Mouse (Mus musculus): ENCODE data around the gene Wfdc5. TPM values are rescaled to one million over a fixed set of nuclear protein-coding genes. Genes with fewer than 3 reads are reported as not detected.
A peak's percentile ranks its signal among the peaks of the same experiment; 100 is the strongest.

Wfdc5 gene
- polyA plus RNA-seq, 1 experiment = not detected

DNA sequence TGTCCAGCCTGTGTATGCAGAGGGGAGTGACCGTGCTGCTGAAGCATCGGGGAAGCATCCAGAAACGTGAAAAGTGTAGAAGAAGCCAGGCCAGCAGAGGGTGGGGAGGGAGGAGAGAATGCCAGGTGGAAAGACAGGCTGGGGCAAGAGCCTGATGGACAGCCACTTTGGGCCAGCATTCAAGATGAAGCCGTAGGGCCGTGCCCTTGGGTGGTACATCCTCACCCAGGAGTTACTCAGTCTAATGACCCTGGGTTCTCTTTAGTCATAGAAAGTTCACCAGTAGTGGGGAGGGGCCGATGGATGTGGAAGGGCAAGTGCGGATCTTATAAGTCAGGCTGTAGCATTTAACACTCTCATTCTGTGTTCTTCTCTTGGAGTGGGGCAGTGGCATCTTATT lies 26.4 kb downstream of the Wfdc5 start:
- Histone ChIP-seq H3K4me3 (replicated peaks; ENCODE audit: insufficient read depth, low read depth, low read length) (no peak overlapping the region), H3K27me3 (ENCODE audit: control insufficient read depth, insufficient read depth, low read length) (no peaks in the 10 kb centered on the region), H3K4me1 (ENCODE audit: control insufficient read depth, insufficient read depth, low read length) (peaks cover 8% of the 10 kb centered on the region; the same call in 1 of the 2 replicates), H3K27ac (ENCODE audit: insufficient read depth, low read length) (no peak overlapping the region)
- TF ChIP-seq POLR2A (IDR thresholded peaks at IDR 0.05; ENCODE audit: borderline replicate concordance, insufficient read depth, low read length) = no peak
- TF ChIP-seq CTCF (IDR thresholded peaks at IDR 0.05; ENCODE audit: borderline replicate concordance, insufficient read depth, low read depth, low read length) = no peak
- no peak for DNase-seq
- WGBS = 64% methylated on average over 7 of the region's 7 CpGs

DNA sequence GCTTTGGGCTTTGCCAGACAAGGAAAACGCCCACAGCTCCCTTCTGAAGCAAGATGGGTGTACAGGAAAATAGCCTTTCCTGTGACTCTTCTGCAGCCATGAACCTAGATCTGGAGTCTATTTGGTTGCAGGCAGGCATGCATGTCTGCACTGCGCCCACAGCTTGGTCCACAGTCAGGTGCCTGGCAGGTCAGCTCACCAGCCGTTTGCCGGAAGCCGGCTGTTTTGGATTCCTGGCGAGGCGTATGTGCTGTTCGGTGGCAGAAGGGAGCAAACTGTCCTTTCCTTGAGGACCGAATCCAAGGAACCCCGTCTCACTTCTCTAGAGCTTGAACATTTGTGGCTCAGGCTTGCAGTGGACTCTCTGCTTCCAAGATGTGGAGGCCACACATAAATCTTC lies 28.5 kb downstream of the Wfdc5 start:
- H3K27ac ChIP-seq (ENCODE audit: insufficient read depth, low read length) = no peak overlapping the region
- no peak overlapping the region for H3K4me3 ChIP-seq (replicated peaks; ENCODE audit: insufficient read depth, low read depth, low read length)
- no peaks in the 10 kb centered on the region for H3K27me3 ChIP-seq (ENCODE audit: control insufficient read depth, insufficient read depth, low read length)
- TF ChIP-seq CTCF (IDR thresholded peaks at IDR 0.05; ENCODE audit: borderline replicate concordance, insufficient read depth, low read depth, low read length) (no peak), POLR2A (IDR thresholded peaks at IDR 0.05; ENCODE audit: borderline replicate concordance, insufficient read depth, low read length) (no peak)
- peak; percentile 60 to 71 for DNase-seq
- WGBS = 18% methylated on average over 10 of the region's 10 CpGs
- H3K4me1 ChIP-seq (ENCODE audit: control insufficient read depth, insufficient read depth, low read length) = peaks cover 8% of the 10 kb centered on the region; the same call in 1 of the 2 replicates

DNA sequence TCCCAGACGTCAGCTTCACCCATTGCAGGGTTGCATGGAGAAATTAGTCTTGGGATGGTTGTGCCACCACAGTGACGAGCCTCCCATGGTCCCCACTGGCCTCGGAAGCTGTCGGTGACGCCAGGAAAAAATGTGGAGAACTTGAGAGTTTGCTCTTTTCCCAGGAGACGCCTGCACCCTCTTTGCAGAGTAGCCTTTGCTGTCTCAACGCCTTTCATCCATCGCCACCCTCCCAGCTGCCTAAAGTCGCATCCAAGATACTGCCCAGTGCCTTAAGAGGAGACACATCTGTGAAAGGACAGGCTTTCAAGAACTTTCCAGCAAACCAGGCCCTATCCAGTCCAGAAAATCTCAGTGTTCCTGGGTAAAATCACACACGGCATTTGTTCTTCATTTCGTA lies 30.2 kb downstream of the Wfdc5 start:
- 95% methylated on average over 11 of the region's 11 CpGs for WGBS
- H3K4me3 ChIP-seq (replicated peaks; ENCODE audit: insufficient read depth, low read depth, low read length) = no peak overlapping the region
- TF ChIP-seq POLR2A (IDR thresholded peaks at IDR 0.05; ENCODE audit: borderline replicate concordance, insufficient read depth, low read length) (no peak), CTCF (IDR thresholded peaks at IDR 0.05; ENCODE audit: borderline replicate concordance, insufficient read depth, low read depth, low read length) (no peak)

DNA sequence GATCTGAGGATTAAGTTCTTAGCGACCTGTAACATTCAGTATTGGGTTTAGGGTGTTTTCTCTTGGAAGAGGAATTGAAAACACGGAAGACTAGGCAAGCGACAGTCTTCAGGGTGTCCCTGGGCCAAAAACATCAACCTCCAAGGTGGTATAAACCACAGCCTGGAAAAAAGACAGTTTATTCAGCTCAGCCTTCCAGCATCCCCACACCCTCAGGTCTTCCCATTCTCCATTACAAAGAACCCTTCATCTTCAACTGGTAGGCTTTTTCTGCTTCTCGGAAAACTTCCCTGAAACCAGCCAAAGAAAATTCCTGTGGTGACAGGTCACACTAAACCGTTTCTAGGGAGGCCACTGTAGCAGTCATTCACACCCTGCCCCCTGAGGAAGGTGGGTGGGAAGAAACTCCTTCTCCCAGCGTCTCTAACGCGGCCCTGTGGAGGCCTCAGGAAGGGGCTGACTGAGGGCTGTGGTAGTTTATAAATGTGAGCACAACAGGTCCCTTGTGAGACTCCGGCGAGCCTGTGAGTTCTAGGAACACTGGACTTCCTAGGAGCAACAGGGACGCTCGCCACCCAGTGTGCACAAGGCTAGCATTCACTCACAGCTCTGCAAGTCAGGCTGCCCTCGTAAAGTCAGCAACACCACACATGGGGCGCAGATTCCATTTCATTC lies 32.3 kb downstream of the Wfdc5 start:
- H3K27ac ChIP-seq (ENCODE audit: insufficient read depth, low read length) = no peak overlapping the region
- no peak overlapping the region for H3K4me3 ChIP-seq (replicated peaks; ENCODE audit: insufficient read depth, low read depth, low read length)
- peaks cover 8% of the 10 kb centered on the region; the same call in 1 of the 2 replicates for H3K4me1 ChIP-seq (ENCODE audit: control insufficient read depth, insufficient read depth, low read length)
- no peak for DNase-seq
- no peak for TF ChIP-seq POLR2A (IDR thresholded peaks at IDR 0.05; ENCODE audit: borderline replicate concordance, insufficient read depth, low read length)
- no peak for TF ChIP-seq CTCF (IDR thresholded peaks at IDR 0.05; ENCODE audit: borderline replicate concordance, insufficient read depth, low read depth, low read length)
- 68% methylated on average over 14 of the region's 14 CpGs for WGBS
- no peaks in the 10 kb centered on the region for H3K27me3 ChIP-seq (ENCODE audit: control insufficient read depth, insufficient read depth, low read length)

More for the DNA sequence above, 30.2 kb downstream of the Wfdc5 start:
- H3K27ac ChIP-seq (ENCODE audit: insufficient read depth, low read length) = no peak overlapping the region
- DNase-seq = no peak
- H3K4me1 ChIP-seq (ENCODE audit: control insufficient read depth, insufficient read depth, low read length) = peaks cover 8% of the 10 kb centered on the region; the same call in 1 of the 2 replicates
- H3K27me3 ChIP-seq (ENCODE audit: control insufficient read depth, insufficient read depth, low read length) = no peaks in the 10 kb centered on the region

DNA sequence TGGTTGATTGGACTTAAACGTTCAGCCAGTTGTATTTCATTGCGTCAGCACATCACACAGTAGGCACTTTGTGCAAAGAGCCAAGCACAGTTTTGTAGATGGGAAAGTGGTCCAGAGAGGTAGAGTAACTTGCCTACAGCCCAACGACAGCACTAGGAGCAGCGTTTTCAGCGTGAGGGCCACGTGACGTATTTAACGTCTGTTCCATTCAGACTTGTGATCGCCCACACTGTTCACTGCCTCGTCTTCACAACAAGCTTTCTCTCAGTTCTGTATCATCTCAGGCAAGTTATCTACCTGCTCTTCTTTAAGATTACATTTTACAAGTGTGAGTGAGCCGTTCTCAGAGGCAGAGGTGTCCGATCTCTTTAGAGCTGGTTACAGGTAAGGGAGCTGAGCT lies 36.0 kb downstream of the Wfdc5 start:
- 89% methylated on average over 12 of the region's 12 CpGs for WGBS

DNA sequence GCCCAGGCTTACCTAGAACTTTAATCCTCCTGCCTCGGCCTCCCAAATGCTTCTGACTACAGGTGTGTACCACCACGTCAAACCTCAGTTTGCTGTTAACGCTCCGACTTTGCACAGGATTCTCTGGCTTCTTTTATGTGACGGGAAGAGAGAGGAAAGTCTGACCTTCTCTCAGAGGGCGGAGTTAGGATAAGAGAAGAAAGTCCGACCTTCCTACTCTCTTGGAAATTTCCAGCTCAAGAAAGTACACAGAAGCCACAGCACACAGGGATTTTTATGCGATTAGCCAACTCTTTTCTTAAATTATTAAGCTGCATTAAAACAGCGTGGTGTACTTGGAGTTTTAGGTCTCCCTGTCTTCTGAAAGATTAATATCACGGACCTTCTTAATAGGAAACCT lies 38.0 kb downstream of the Wfdc5 start:
- Histone ChIP-seq H3K27ac (ENCODE audit: insufficient read depth, low read length) (no peak overlapping the region), H3K27me3 (ENCODE audit: control insufficient read depth, insufficient read depth, low read length) (no peaks in the 10 kb centered on the region), H3K4me3 (replicated peaks; ENCODE audit: insufficient read depth, low read depth, low read length) (no peak overlapping the region), H3K4me1 (ENCODE audit: control insufficient read depth, insufficient read depth, low read length) (peaks cover 10% of the 10 kb centered on the region)
- DNase-seq = no peak
- 89% methylated on average over 10 of the region's 10 CpGs for WGBS
- TF ChIP-seq CTCF (IDR thresholded peaks at IDR 0.05; ENCODE audit: borderline replicate concordance, insufficient read depth, low read depth, low read length) = no peak
- TF ChIP-seq POLR2A (IDR thresholded peaks at IDR 0.05; ENCODE audit: borderline replicate concordance, insufficient read depth, low read length) = no peak

More for the DNA sequence above, 36.0 kb downstream of the Wfdc5 start:
- Histone ChIP-seq H3K27ac (ENCODE audit: insufficient read depth, low read length) (no peak overlapping the region), H3K4me3 (replicated peaks; ENCODE audit: insufficient read depth, low read depth, low read length) (no peak overlapping the region), H3K27me3 (ENCODE audit: control insufficient read depth, insufficient read depth, low read length) (no peaks in the 10 kb centered on the region), H3K4me1 (ENCODE audit: control insufficient read depth, insufficient read depth, low read length) (peaks cover 6% of the 10 kb centered on the region)
- TF ChIP-seq CTCF (IDR thresholded peaks at IDR 0.05; ENCODE audit: borderline replicate concordance, insufficient read depth, low read depth, low read length) = no peak
- TF ChIP-seq POLR2A (IDR thresholded peaks at IDR 0.05; ENCODE audit: borderline replicate concordance, insufficient read depth, low read length) = no peak
- DNase-seq = no peak

DNA sequence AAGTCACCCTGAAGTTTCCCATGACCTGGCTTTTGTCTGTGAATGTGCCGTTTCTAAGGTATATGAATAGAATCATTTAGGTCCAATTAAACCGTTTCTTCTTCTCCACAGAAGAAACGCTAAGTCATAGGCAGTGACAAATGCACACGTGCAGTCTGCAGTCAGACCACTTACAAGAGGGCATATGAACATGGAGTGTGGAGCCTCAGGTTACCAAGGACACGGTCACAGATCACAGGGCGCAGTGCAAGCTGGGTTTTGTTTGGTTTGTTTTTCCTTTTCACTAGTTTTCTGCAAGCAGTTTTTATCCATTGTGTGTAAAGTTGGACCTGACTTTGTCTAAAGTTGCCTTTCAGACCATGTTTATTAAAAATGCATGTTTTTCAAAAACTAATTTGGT lies 38.5 kb downstream of the Wfdc5 start:
- no peak overlapping the region for H3K4me3 ChIP-seq (replicated peaks; ENCODE audit: insufficient read depth, low read depth, low read length)
- TF ChIP-seq POLR2A (IDR thresholded peaks at IDR 0.05; ENCODE audit: borderline replicate concordance, insufficient read depth, low read length) (no peak), CTCF (IDR thresholded peaks at IDR 0.05; ENCODE audit: borderline replicate concordance, insufficient read depth, low read depth, low read length) (no peak)
- DNase-seq = no peak
- peaks cover 10% of the 10 kb centered on the region for H3K4me1 ChIP-seq (ENCODE audit: control insufficient read depth, insufficient read depth, low read length)
- H3K27me3 ChIP-seq (ENCODE audit: control insufficient read depth, insufficient read depth, low read length) = no peaks in the 10 kb centered on the region
- 66% methylated on average over 6 of the region's 6 CpGs for WGBS
- H3K27ac ChIP-seq (ENCODE audit: insufficient read depth, low read length) = no peak overlapping the region

DNA sequence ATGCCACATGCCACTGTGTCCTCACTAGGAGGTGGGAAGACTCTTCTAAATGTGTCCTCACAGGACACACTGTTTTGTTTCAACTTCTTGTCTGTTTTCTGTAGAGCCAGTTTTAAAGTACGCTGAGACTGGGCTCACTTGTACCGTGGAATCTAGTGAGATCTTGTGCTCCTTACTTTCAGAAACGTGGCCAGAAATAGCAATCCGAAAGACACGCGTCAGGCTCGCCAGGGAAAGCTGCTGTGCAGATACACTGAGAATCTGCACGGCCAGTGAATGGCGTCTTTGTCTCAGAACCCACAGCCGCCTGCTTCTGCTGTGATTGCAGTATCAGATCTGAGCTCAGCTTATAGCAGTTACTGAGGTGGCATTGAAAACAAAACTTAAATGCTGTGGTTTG lies 40.5 kb downstream of the Wfdc5 start:
- H3K27ac ChIP-seq (ENCODE audit: insufficient read depth, low read length) = no peak overlapping the region
- DNase-seq = no peak
- H3K27me3 ChIP-seq (ENCODE audit: control insufficient read depth, insufficient read depth, low read length) = no peaks in the 10 kb centered on the region
- no peak overlapping the region for H3K4me3 ChIP-seq (replicated peaks; ENCODE audit: insufficient read depth, low read depth, low read length)
- peaks cover 10% of the 10 kb centered on the region for H3K4me1 ChIP-seq (ENCODE audit: control insufficient read depth, insufficient read depth, low read length)
- 32% methylated on average over 10 of the region's 10 CpGs for WGBS
- TF ChIP-seq CTCF (IDR thresholded peaks at IDR 0.05; ENCODE audit: borderline replicate concordance, insufficient read depth, low read depth, low read length) (no peak), POLR2A (IDR thresholded peaks at IDR 0.05; ENCODE audit: borderline replicate concordance, insufficient read depth, low read length) (no peak)
